Mouse (Mus musculus) hindlimb bud, embryonic 11.5 days (tissue): ENCODE measurements around the gene Tpst2.

Source experiments
- DNase-seq: peaks from one replicate; pipeline ENCODE4 v3.0.0-alpha.2; 2012; ENCODE audit warnings: low read depth, low spot score; ENCODE audit errors: extremely low spot score

Gene Tpst2

GRCm38 (mm10) chr5:112254282-112254806 lies 22.1 kb upstream of the Tpst2 start:
- DNase-seq = no peak

GRCm38 (mm10) chr5:112255426-112255825 lies 21.1 kb upstream of the Tpst2 start, which contains the start of gene Crybb1:
Gene Crybb1, plus strand, starts transcription at chr5:112255815.
- no peak for DNase-seq

GRCm38 (mm10) chr5:112256457-112256856 lies 20.0 kb upstream of the Tpst2 start:
- no peak for DNase-seq

GRCm38 (mm10) chr5:112257896-112258295 lies 18.6 kb upstream of the Tpst2 start:
- DNase-seq = peak; percentile 33

DNA sequence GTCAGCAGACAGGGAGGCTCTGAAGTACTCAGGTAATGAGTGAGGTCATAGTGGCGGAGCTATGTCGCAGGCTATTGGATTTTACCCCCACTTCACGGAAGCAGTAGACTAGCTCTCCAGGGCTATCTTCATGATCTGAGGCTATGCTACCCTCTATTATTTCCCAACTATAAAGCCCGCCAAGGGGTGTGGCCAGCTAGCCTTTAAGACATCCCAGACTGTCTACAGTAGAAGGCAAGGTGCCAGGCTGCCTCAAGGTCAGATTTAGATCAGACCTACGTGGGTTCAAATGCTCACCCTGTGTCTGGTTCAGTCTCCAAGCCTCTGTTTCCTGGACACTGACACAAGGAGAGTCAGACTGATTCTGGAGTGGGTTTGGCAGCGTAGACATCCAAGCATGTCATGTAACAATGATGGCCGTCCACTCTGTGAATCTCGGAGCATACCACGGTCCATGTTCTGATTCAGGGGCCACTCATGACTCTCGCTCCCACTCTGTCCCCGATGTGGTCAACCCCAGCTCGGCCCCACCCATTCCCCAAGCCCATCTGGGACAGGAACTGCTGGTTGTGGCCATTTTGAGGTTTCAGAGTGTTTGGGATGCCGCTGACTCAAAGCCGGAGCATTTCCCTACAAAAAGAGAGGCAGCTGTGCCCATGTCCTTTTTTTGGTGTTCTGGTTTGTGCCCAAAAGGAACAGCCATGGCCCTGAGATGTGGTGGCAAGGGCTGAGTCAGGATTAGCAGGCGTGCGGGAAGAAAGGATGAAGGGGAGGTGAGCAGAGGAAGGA lies 16.4 kb upstream of the Tpst2 start:
- no peak for DNase-seq

GRCm38 (mm10) chr5:112260818-112261217 lies 15.7 kb upstream of the Tpst2 start:
- DNase-seq = no peak

- DNase-seq = no peak
Observed at GRCm38 (mm10) chr5:112264099-112264498, 12.4 kb upstream of the Tpst2 start.

GRCm38 (mm10) chr5:112265110-112265509 lies 11.4 kb upstream of the Tpst2 start:
- DNase-seq = no peak

DNA sequence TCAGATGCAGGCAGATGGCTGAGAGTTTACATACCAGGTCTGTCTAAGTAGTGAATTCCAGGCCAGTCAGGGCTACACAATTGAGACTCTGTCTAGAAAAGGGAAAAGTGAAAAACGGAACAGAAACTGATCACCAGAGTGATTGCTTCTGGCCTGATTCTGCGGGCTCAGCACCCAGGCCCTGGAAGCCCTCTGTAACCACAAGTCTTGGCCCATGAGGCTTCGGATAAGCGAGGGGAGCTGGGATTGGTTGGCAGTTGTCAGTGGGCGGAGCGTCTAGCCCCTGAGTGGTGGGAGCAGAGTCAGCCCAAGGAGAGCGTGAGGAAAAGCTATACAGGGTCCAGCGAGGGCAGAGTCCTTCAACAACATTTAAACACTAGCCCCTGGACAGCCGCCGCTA lies 11.0 kb upstream of the Tpst2 start:
- DNase-seq = no peak

DNA sequence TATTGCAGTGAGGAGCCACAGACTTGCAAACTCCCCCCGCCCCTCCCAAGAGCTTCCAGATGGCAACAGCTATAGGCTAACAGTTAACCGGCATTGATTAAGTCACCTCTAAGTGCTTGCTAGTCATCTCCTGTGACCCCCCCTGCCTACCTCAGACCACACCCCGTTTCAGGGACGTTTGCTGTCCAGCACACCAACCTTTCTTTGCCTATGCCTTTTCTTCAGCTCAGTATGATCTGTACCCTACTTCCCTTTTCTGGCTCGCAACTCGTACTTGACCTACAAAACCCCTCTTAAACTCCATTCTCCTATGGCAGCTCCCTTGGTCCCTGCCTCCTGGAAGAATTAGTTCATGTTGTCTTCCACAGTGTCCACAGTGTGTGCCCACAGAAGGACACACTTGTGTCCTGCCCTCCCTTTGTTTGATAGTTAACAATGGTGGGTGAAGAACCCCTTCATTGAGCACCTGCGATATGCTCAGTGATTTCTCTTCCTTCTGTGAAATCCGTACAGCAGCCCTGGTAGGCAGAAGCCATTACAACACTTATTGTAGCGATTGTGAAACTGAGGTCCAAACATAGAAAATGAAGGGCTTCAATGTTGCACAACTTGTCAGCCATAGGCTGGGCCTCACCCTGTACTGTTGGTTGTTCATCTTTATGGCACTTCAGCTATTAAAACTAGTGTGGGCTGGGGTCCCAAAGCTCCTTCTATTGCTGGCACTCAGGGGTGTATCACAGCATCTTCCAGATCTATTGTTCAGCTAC lies 10.3 kb upstream of the Tpst2 start:
- no peak for DNase-seq

- DNase-seq = no peak
Observed at GRCm38 (mm10) chr5:112270764-112271541, 5.5 kb upstream of the Tpst2 start.

DNA sequence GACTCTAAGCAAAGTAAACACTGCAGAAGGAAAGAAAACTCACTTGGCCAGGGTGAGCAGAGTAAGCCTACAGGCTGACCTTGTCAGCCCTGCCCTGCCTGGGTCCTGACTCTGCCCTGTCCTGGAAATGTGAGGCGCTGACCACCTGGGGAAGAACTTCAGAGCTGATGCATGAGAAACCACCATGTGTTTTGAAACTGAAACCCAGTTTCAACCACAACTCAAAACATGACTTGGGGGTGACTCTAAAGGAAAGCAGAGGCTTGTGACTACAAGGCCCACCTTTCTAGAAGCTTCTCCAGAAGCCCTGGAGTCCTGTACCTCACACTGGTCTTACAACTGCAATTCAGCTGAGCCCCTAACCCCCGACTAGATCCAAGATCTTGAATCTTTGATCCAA lies 3.6 kb upstream of the Tpst2 start:
- DNase-seq = no peak

DNA sequence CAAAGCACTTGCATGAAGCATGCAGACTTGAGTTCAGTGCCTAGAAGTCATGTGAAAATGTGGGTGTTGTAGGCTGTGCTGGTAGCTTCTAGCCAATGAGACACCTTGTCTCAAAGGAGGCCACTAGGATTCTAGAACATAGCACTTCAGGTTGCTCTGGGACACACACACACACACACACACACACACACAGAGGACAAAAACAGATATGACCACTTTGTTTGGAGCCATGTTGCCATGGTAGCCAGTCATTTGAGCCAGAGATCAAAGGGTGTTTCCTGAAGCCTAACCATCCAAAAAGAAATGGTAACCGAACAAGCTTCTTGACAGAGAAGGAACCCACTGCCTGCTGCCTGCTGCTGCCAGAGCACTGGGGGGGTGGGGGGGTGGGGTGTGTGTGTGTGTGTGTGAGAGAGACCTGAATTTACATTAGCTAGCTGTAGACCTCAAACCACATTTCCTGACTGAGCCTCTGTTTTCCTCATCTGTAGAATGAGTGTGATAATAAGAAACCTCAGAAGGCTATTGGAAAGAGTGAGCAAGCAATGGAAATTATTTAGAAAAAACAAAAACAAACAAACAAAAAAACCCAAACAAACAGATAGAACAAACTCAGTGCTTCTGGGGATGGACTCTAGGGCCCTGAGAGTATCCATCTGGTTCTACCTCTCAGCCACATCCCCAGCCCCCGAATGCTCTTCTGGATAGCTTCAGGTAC lies 2.6 kb upstream of the Tpst2 start:
- DNase-seq = no peak

GRCm38 (mm10) chr5:112275021-112275804 lies 1.3 kb upstream of the Tpst2 start:
- no peak for DNase-seq

DNA sequence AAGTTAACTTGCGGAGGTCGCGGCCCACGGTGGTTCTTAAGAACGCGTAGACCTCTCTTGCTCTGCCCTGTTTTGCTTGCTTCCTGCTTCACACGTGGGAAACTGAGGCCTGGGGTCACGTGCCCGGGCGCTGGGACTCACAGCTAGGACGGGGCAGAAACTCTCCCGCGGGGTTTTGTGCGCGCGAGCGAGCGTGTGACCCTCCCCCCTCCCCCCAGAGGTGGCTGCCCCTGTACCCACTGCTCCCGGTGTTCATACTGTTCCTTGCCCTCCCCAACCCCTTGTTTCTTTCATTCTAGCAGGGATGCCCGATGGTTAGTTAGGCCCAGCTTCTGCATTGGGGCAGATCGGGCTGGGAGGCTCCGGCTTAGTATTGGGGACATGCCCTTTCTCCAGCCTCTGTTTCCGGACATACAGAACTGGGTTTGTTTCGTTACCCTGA lies 437 bp downstream of the Tpst2 start:
- DNase-seq = no peak

GRCm38 (mm10) chr5:112277906-112278470 lies 1.5 kb downstream of the Tpst2 start:
- DNase-seq = no peak

DNA sequence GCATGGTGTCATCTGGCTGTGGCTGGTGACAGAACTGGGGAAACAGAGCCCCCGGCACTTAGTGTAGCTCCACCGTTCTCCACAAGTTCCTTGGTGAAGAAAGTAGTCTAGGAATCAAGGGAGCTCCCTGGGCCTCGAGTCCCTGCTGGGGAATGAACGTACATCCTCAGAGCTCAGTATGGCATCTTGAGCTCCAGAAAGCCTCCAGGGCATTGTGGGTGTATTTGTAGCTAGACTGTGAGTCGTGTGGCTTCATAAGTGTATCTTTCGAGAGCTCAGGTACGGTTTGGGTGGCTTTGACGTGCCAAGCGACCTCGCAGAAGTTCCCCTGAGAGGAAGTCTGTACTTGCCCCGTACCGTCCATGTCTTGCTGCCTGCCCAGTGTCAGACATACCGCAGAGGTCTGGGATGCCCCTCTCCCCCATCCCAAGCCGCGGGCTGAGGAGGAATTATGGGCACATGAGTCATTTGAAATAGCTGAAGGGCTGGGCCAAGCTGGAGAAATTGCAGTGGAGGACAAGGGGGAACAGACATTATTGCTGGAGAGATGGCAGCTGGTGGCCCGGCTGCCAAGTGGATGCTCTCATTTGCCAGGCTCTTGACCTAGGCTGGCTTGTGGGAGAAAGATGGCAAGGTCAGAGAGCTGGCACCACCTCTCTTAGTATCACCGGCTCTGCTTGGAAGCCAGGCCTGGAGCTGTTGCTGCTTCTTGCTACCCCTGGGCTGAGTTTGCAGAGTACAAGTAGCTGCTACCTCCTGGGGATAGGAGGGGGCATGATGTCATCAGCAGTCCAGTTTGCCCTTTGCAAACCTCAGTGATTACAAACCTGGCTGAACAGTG lies 2.9 kb downstream of the Tpst2 start:
- DNase-seq = no peak

DNA sequence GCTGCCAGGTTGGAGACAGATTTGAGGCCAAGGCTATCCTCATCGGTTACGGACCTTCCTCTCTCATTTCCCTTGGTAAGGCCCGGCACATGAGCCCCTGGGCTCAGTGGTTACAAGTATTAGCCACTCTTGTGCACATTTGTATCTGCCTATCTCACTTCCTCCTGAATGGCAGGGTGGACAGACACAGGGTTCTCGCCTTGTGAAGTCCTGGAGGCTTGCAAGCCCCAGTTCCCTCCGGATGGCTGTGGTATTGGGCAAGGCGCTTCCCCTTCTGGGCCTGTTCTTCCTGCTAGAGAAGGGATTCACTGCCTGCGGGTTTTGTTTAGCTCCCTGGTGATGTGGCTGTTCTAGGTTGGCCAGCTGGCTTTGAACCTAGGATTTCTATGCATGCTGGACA lies 3.7 kb downstream of the Tpst2 start:
- DNase-seq = no peak
